Mouse (Mus musculus): ENCODE results near the gene Faf2.
A peak's percentile ranks its signal among the peaks of the same experiment; 100 is the strongest.

The Faf2 gene

GRCm38 (mm10) chr13:54680184-54680853, 58.7 kb downstream of the Faf2 start:
- DNase-seq (ENCODE audit: low read depth, low spot score): no peak

DNA sequence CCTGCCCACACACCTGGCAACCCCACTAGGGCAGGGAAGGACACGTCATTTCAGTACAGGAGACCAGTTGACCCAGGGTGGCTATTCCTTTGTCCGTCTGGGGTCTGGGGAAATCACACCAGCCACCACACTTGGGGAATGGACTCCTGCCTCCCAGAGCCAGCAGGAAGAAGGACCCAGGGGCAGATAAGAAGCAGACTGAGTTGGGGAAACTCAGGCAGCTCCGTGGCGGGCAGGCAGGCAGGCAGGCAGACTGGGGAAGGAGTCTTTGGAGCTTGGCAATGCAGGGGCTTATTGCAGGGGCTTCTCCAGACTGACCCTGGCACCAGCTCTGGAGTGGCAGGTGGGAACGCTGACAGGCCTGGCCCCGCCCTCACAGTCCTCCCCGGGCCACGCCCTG, 59.7 kb downstream of the Faf2 start:
- no peak for DNase-seq (ENCODE audit: low read depth, low spot score)

DNA sequence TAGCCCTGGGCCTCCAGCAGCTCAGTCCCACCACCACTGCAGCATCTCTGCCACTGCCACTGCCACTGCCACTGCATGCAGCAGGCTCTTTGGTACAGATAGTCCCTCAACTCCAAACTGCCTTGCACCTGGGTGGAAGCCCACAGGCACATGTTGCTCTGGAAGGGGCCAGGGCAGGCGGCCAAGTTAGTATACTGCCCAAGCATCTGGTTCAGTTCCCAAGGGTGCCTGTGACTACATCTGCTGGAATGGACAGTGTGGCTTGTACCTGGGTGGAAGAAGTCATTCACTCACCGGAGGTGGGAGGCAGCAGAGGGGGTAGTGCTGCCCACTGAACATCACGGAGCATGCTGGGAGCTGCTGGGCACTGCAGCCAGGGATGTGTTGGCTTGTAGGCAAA, 61.7 kb downstream of the Faf2 start:
- DNase-seq (ENCODE audit: low read depth, low spot score): no peak

- no peak for DNase-seq (ENCODE audit: low read depth, low spot score)
Observed at GRCm38 (mm10) chr13:54684140-54684896, 62.7 kb downstream of the Faf2 start.

DNA sequence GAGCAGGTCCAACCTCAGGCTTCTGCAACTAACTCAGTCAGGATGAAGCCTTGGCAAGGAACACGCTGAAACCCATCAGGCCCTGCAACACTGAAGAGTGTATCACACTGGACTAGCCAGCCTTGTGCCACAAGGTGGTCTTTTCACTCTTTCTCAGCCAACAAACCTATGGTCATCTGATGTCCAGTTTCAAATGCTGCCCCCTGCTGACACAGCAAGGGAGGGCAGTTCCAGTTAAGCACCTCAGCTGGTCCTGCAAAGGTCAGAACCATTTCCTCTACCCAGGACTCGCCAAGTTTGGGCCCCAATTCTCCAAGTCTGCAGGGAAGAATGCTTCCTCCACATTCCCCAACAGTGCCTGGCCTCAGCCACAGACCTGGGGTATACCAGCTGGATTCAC, 63.6 kb downstream of the Faf2 start:
- peak; percentile 66 for DNase-seq (ENCODE audit: low read depth, low spot score)

DNA sequence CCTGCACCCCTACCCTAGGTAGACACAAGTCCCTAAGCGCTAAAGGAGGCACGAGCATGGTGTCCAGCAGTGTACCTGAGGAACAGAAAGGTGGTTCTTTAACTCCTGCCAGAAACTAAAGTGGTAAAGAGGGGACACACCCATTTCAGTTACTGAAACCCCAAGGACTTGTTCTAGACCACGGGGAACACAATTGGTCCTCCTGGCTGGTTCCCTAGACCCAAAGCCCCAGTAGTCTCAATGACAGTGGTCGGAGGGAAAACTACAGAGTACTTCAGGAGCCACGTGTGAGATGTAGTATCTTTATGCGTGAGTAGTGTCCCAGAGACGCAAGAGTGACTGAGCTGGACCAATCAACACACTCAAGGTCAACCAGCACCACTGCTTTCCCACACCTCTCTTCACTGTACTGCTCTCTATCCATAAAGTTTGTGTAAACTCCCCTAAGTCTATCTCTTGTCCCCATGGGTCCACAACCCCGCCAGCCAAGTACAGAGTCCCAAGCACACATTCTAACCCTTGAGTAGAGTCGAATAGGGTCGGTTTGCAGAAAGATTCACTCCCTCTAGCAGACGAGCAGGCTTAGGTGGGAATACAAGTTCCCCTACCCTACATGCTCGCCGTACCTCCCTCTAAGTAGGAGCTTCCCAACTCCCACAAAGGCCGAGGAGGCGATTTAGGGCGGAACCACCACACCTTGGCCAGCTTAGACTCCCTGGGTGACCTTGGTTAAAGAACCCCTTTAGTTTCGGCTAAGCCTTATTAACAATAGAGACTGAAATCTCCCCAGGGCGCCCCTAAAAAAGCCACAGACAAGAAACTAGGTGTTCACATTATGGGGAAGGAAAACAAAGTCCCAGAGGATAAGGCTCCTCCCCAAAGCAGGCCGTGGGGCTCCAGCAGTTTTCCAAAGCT, 64.8 kb downstream of the Faf2 start:
- peak; percentile 27 for DNase-seq (ENCODE audit: low read depth, low spot score)

DNA sequence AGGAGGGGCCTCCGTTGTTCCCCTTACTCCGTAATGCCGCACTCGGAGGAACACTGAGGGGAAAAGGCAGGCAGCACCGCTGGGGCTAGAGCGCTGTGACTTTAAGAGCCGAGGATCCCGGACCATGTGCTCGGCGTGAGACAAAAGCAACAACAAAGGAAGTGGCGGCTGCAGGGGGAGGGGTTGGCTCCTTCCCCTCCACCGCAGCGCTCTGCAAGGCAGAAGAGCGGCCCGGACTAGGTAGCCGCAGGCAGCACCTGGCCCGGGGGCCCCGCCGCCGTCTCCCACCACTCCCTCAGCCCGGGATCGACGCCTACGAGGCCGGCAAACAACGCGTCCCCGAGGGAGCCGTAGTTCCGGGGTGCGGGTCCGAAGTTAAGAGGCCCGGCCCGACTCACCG, 65.5 kb downstream of the Faf2 start:
- DNase-seq (ENCODE audit: low read depth, low spot score): peak; percentile 84

DNA sequence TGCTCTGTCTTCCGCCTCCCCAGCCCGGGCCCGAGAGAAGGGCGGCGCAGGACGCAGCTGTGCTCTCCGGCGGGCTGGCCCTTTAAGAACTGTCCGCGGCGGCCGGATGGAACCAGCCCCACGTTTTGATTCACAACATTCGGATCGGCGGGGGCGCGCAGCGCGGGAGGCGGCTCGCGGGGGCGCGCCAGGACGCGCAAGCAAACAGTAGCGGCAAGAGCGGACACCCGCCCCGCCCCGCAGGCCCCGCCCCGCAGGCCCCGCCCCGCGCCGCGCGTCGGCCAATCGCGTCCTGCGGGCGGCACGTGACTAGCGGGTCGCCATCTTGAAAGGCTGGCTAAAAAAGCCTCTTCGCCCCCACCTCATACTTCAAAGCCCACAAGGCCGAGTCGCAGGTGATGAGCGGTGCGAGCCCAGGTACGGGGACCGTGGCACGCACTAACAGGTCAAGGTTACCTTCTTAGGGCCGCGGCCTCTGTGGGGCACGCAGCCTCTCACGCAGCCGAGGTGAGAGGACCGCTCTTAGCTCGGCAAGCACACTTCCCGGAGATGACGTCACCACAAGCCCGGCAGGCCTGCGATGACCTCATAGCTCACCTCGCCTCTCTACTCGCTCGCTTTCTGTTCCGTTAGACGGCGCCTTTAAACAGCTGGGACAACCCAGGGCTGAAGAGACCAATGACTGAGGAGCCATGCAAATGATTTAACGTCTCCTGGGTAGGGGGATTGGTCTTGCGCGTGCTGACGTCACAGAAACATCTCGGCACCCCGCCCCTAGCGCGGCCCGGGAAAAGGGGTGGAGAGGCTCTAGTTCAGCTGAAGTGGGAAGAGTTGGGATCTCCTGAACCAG, 66.2 kb downstream of the Faf2 start:
- DNase-seq (ENCODE audit: low read depth, low spot score): peak; percentile 96

GRCm38 (mm10) chr13:54690151-54690740, 68.7 kb downstream of the Faf2 start:
- no peak for DNase-seq (ENCODE audit: low read depth, low spot score)

DNA sequence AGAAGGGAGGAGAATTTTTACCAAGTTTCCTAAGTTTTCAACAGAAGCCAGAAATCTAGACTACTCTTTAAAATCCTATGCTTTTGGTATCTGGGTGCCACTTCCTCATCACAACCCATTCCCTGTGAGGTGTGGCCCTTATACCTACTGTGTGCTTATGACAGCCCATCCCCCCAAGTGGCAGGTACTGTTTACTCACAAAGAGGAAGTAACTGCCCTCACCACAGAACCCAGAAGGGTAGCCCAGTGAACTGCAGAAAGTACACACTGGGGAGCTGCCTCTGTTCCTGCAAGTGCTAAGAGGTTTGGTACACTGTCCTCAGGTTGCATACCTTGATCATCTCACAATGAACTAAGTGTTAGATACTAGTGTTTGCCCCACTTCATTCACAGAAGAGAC, 70.2 kb downstream of the Faf2 start:
- DNase-seq (ENCODE audit: low read depth, low spot score): no peak

DNA sequence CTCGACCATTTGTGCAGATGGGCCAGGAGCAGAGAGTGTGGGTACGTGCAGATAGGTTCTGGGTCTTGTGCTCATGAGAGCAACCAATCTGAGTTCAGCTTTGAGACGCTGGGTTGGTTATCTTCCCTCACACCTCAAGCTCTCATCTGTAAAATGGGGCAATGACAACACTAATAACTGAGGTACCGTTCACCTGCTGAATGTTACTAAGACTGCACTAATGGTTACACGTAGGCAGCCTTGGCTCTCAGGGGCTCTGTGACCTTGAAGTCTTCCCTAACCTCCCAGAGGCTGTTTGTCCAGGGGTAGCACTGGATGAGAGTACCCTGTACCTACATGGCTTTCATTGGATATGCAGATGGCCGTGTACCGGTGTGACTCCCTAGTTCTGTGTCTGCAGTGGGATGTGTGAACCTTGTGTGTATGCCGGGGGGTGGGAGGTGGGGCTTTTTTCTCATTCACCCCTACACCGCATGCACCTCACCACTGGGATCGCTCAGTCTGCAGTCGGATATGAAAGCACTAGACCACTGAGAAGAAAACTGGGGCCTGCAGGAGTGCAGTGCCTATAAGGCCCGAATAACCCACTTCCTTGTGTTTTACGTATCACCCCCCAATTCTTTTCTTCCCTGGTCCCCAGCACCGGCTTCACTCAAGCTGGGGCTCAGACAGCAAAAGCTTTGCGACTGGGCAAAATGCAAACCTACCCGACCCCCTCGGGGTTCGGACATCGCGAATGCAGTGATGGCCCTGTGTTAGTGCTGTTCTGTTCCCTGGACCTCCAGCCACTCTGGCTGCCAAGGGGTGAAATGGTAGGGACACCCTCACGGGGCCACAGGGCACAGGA, 71.3 kb downstream of the Faf2 start:
- no peak for DNase-seq (ENCODE audit: low read depth, low spot score)

DNA sequence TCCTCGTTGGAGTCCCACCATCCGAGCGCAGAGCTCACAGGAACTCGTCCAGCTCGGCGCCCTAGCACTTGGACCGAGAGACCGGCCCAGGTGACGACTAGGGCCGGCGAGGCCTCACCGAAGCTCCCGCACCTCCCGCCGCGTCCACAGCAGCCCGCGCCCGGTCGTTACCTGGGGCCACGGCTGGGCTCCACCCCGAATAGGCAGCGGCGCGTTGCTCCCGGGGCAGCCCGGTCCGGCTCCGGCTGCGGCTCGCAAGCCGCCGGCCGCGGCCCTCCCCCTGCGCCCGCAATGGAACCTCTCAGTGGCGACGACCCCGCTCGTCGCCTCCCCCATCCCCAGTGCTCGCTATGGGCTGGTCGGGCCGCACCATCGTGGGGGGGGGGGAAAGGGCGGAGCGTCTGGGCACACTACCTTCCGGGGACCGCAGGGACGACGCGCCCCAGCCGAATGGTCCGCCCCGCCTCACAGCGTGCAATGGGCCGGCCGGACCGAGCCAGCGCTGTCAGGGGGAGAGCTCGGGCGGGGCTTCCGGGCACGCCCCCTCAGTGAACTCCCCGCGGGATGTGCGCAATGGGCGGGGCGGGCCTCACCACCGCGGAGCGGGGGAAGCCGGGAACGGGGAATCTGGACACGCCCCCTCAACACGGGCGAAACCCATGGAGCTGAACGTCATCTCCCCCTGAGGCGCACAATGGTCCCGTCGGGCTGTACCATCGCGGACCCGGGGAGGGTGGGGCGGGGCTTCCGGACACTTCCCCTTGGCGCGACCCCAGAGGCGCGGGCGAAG, 72.2 kb downstream of the Faf2 start, which contains the start of gene Rnf44:
Gene Rnf44 (minus strand): TSS at position 350 of the 790 bp plus-strand sequence.
- peak; percentile 100 for DNase-seq (ENCODE audit: low read depth, low spot score)

DNA sequence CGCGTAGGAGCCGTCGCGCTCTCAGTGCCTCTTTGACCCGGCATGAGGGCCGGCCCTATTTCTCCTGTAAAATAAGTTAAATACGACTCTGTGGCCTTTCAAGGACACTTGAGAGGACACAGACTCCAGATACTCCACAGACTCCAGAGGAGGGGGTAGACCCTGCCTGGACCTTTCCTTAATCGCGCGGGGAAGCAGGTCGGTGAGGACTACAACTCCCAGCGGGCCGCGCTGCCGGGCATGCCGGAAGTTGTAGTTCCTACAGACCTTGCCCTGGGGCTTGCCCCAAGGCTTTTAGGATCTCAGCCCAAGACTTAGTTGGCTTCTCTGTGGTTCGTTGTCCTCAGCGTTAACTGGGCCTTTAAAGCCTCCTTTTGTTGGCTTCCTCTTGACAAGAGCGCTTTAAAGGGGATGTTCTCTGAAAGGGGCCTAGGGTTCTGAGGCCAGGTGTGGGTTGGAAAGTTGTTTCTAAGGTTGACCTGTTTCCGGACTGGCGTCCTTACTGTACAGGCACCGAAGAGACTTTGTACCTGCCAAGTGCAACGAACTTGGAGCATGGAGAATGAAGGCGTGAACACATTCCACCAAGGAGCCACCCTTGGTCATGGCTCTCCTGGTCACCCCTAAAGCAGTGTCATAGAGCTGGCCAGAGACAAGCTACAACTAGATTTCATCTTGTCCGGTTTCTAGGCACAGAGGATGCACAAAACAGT, 72.9 kb downstream of the Faf2 start:
- DNase-seq (ENCODE audit: low read depth, low spot score): no peak

- no peak for DNase-seq (ENCODE audit: low read depth, low spot score)
Observed at GRCm38 (mm10) chr13:54695479-54696230, 74.1 kb downstream of the Faf2 start.

DNA sequence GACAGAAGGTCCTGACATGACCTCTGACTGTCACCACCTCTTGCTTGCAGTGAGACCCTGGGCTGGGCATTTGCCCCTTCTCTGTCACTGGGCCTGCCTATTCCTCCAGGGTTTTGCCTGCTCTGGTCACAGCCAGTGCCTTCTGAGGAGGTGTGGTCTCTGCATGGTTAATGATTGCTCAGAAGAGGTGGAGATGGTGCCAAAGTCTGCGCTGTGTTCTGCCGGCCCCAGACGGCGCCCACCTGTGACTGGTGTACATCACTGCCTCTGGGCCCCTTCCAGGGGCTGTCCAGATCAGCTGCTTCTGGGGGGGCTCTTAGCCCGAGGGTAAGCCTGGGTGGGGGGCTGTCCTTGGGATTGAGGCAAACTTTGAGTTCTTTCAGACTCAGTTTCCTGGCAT, 79.7 kb downstream of the Faf2 start, which contains the start of gene Cdhr2:
Gene Cdhr2 (plus strand): TSS at position 219 of the 400 bp plus-strand sequence.
- DNase-seq (ENCODE audit: low read depth, low spot score): no peak

- no peak for DNase-seq (ENCODE audit: low read depth, low spot score)
Observed at GRCm38 (mm10) chr13:54702507-54702906, 80.9 kb downstream of the Faf2 start.

GRCm38 (mm10) chr13:54704890-54705289, 83.3 kb downstream of the Faf2 start:
- no peak for DNase-seq (ENCODE audit: low read depth, low spot score)

DNA sequence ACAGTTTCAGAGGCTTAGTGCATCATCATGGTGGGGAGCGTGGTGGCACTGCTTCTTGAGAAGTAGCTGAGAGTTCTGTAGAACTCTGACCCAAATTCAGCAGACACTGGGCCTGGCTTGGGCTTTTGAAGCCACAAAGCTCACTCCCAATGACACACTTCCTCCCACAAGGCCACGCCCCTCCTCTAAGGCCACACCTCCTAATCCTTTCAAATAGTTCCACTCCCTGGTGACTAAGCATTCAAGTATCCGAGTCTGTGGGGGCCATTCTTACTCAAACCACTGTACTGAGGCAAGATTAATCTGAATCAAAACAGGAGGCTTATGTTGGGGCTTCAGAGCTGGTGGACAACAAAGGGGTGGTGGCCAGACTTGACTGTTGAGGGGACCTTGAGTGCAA, 89.3 kb downstream of the Faf2 start:
- DNase-seq (ENCODE audit: low read depth, low spot score): no peak

All from mesoderm, embryonic 11.5 days (tissue).